Mouse (Mus musculus) kidney, adult 10 weeks (tissue): ENCODE data around the gene Hsd3b1. TPM values are rescaled to one million over a fixed set of nuclear protein-coding genes. Genes with fewer than 3 reads are reported as not detected.

ENCODE experiments used
- polyA plus RNA-seq: library from polyadenylated mRNA; stranded (reverse); fragments of 350-450 nt; fragmentation: Illumina TruSeq; extraction: RNeasy Lipid Tissue Mini Kit (QIAGEN cat#74804); gene quantifications from one replicate; pipeline ENCODE4 v1.2.3, GENCODE M21; 2014; ENCODE audit warnings: low read depth, low replicate concordance

The Hsd3b1 gene
- polyA plus RNA-seq: 1.7 TPM

GRCm38 (mm10) chr3:98859576-98859975 lies at the start of gene Hsd3b1:
Hsd3b1 (minus strand) TSS chr3:98859794.

GRCm38 (mm10) chr3:98893057-98893772 lies 33.6 kb upstream of the Hsd3b1 start, which contains the start of gene Hao2:
Hao2 (minus strand) TSS chr3:98893239.

GRCm38 (mm10) chr3:98814101-98814670 lies 45.4 kb downstream of the Hsd3b1 start, which contains the start of gene Hsd3b6:
Hsd3b6 (minus strand) TSS chr3:98814443.

Other genes starting within 250 kb of the Hsd3b1 start
- not detected for gene Hsd3b5, start 229.5 kb downstream of the Hsd3b1 start, polyA plus RNA-seq
- gene Hsd3b2, start 135.3 kb downstream of the Hsd3b1 start, polyA plus RNA-seq: 105 TPM
- 25.9 TPM for gene Hsd3b3, start 96.7 kb downstream of the Hsd3b1 start, polyA plus RNA-seq
- gene Hsd3b6, start 45.4 kb downstream of the Hsd3b1 start, polyA plus RNA-seq: not detected
- 1,726 TPM for gene Hao2, start 33.4 kb upstream of the Hsd3b1 start, polyA plus RNA-seq